Mouse (Mus musculus) left cerebral cortex, adult 18-20 months (tissue): ENCODE data around the gene Ak3. TPM values are rescaled to one million over a fixed set of nuclear protein-coding genes. Genes with fewer than 3 reads are reported as not detected.

Source experiments
- DNase-seq, 2 experiments: peaks; one replicate each; pipeline ENCODE4 v3.0.0; 2021 to 2022; ENCODE audit warnings: low spot score in 2 of 2, mixed read lengths in 1 of 2
- long read RNA-seq, 2 experiments: library from polyadenylated mRNA; stranded (forward); transcript quantifications; one replicate each; pipeline ENCODE4 v2.0.0; 2021
- total RNA-seq, 2 experiments: library from RNA; stranded (reverse); gene quantifications; 2 replicates each; pipeline ENCODE4 v1.2.3; 2021

Ak3 gene
- total RNA-seq: 10 to 100 TPM; 53.7 to 54.9 TPM
- long read RNA-seq, experiment 1, transcript Ak3-201 (5 exons, 2,809 nt): major isoform, 69 of 82 reads
- long read RNA-seq, experiment 1, partial matches to known transcripts: 5 of 82 reads
- long read RNA-seq, experiment 1, other reads (novel, unspliced or antisense): 8 of 82 reads
- long read RNA-seq, experiment 2, transcript Ak3-201 (5 exons, 2,809 nt): major isoform, 49 of 57 reads
- long read RNA-seq, experiment 2, partial matches to known transcripts: 5 of 57 reads
- long read RNA-seq, experiment 2, other reads (novel, unspliced or antisense): 3 of 57 reads

GRCm38 (mm10) chr19:29047334-29048170 is at the start of gene Ak3:
TSS of gene Ak3 (minus strand) at chr19:29047961.
- peak; percentile 66 to 80 for DNase-seq

- DNase-seq: no peak
These were observed 44.4 kb upstream of the Ak3 start for GRCm38 (mm10) chr19:29092194-29092593.

GRCm38 (mm10) chr19:29088628-29089027 is 40.9 kb upstream of the Ak3 start:
- DNase-seq: no peak

- no peak for DNase-seq
These were observed 27.0 kb upstream of the Ak3 start for GRCm38 (mm10) chr19:29074802-29075201.

- DNase-seq: no peak
These were observed 21.4 kb upstream of the Ak3 start for GRCm38 (mm10) chr19:29069195-29069594.

GRCm38 (mm10) chr19:29066981-29067471 is 19.3 kb upstream of the Ak3 start:
- DNase-seq: no peak

- DNase-seq: no peak
These were observed 16.8 kb upstream of the Ak3 start for GRCm38 (mm10) chr19:29064451-29065102.

GRCm38 (mm10) chr19:29063577-29064363 is 16.0 kb upstream of the Ak3 start:
- peak; percentile 89 to 95 for DNase-seq

- DNase-seq: no peak
These were observed 15.2 kb upstream of the Ak3 start for GRCm38 (mm10) chr19:29063009-29063408.

GRCm38 (mm10) chr19:29060299-29060698 is 12.5 kb upstream of the Ak3 start:
- DNase-seq: no peak

- DNase-seq: no peak
These were observed 11.9 kb upstream of the Ak3 start for GRCm38 (mm10) chr19:29059688-29060087.

GRCm38 (mm10) chr19:29058741-29059140 is 11.0 kb upstream of the Ak3 start:
- no peak for DNase-seq

GRCm38 (mm10) chr19:29055469-29055868 is 7.7 kb upstream of the Ak3 start:
- DNase-seq: no peak

GRCm38 (mm10) chr19:29054594-29054993 is 6.8 kb upstream of the Ak3 start:
- no peak for DNase-seq

GRCm38 (mm10) chr19:29052786-29053185 is 5.0 kb upstream of the Ak3 start:
- DNase-seq: no peak

- DNase-seq: no peak
These were observed 2.6 kb upstream of the Ak3 start for GRCm38 (mm10) chr19:29050186-29050980.

GRCm38 (mm10) chr19:29049401-29050075 is 1.8 kb upstream of the Ak3 start:
- DNase-seq: no peak

- DNase-seq: no peak
These were observed 814 bp downstream of the Ak3 start for GRCm38 (mm10) chr19:29046961-29047333.

- DNase-seq: no peak
These were observed 1.7 kb downstream of the Ak3 start for GRCm38 (mm10) chr19:29045956-29046650.
